Comparison of ENCODE assay signal across 17 mouse cellular contexts in the genomic region with DNA sequence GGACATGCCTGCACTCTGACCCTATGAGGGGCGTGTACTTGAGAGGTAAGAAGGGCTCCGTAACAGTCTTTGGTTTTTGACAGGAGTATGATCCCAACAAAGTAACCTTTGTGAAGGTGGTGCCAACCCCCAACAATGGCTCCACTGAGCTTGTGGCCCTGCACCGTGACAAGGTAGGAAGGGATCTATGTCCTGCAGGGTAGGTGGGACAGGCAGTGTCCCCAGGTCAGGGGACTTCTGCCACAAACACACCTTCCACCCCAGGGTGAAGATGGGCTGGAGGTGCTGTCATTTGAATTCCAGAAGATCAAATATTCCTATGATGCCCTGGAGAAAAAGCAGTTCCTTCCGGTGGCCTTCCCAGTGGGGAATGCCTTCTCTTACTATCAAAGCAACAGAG. TPM values are rescaled to one million over a fixed set of nuclear protein-coding genes. Genes with fewer than 3 reads are reported as not detected.
DNase-seq lines count a peak whose midpoint lies in the region; TF ChIP-seq lines count a peak whose summit lies in the region.
"Had no signal": no experiment of that assay in that cellular context is flagged by ENCODE, and none has a peak within 500 bp of the region (broad histone marks: within the 10 kb centered on the region; RNA-seq: fewer than 3 reads in every experiment).

No protein-coding gene starts in this region.

- H3K27ac ChIP-seq in layer of hippocampus, adult 2 months, result no peak overlapping the region
- H3K27ac ChIP-seq: embryonic facial prominence, embryonic 13.5 days; forebrain, embryonic 12.5 days; hindbrain, embryonic 10.5 days had no signal

- TF ChIP-seq CTCF in layer of hippocampus, adult 2 months (conservative IDR thresholded peaks at IDR 0.05), result no peak

- H3K4me3 ChIP-seq in layer of hippocampus, adult 2 months, result no peak overlapping the region
- H3K4me3 ChIP-seq: embryonic facial prominence, embryonic 13.5 days; forebrain, embryonic 12.5 days; heart, embryonic 12.5 days had no signal

- DNase-seq in layer of hippocampus, adult 9-11 months, result peak; percentile 1
- no peak for DNase-seq in layer of hippocampus, adult 2 months (ENCODE audit: low spot score in 2 of 2)
- DNase-seq in right cerebral cortex, postnatal 10 days (ENCODE audit: low spot score in 2 of 2), result peak; percentile 16 to 22
- no peak for DNase-seq in right cerebral cortex, postnatal 36 days (ENCODE audit: low spot score in 2 of 2)
- peak; percentile 1 for DNase-seq in thymus, postnatal 14 days
- DNase-seq in thymus, postnatal 25 days, result no peak
- DNase-seq: adrenal gland, adult 2 months; adrenal gland, postnatal 25 days; cerebellum, adult 18-20 months; cerebellum, adult 9-11 months; cerebellum, postnatal 36 days; gastrocnemius, postnatal 10 days had no signal

RNA-seq across cellular contexts. Expression of gene Zfp866, which starts 2.7 kb away (rescaled TPM):
- 10 to 100 TPM; 28.2 to 28.5 TPM for total RNA-seq in layer of hippocampus, adult 2 months (2021)

RNA-seq across cellular contexts. Expression of gene Atp13a1, which starts 2.7 kb away (rescaled TPM):
- total RNA-seq in layer of hippocampus, adult 2 months (2021), result 10 to 100 TPM; 40.3 to 41.3 TPM

RNA-seq across cellular contexts. Expression of gene Gmip, which starts 14.8 kb away (rescaled TPM):
- total RNA-seq in layer of hippocampus, adult 2 months (2021), result 10 to 100 TPM; 11.1 to 15.7 TPM

RNA-seq across cellular contexts. Expression of gene Gm20422, which starts 19.0 kb away (rescaled TPM):
- 1 to 10 TPM; 2.8 to 3.5 TPM for total RNA-seq in layer of hippocampus, adult 2 months (2021)
- total RNA-seq: ES-E14 had no signal

RNA-seq across cellular contexts. Expression of gene Lpar2, which starts 28.6 kb away (rescaled TPM):
- total RNA-seq in layer of hippocampus, adult 2 months (2021), result under 1 TPM; 0.47 to 0.64 TPM

Comparison
In these comparisons a context has a peak if more than half of its experiments do, and no peak if none do; other contexts are left out.
1. DNase-seq: peak in layer of hippocampus, adult 9-11 months (single experiment), right cerebral cortex, postnatal 10 days (2 of 2) and thymus, postnatal 14 days (single experiment); none in layer of hippocampus, adult 2 months (0 of 2), right cerebral cortex, postnatal 36 days (0 of 2) and thymus, postnatal 25 days (single experiment).